Mouse (Mus musculus): ENCODE results near the gene Cnrip1.

- no peak for TF ChIP-seq CTCF (IDR thresholded peaks at IDR 0.05; ENCODE audit: control insufficient read depth, insufficient read depth, insufficient read length)
- no peak for TF ChIP-seq MAX (IDR thresholded peaks at IDR 0.05)
- no peak for TF ChIP-seq MYOG (IDR thresholded peaks at IDR 0.05; ENCODE audit: control insufficient read depth, extremely low read depth, insufficient read length)
- TF ChIP-seq USF1 (IDR thresholded peaks at IDR 0.05; ENCODE audit: low read depth): no peak
- TF ChIP-seq CEBPB (IDR thresholded peaks at IDR 0.05; ENCODE audit: low read depth): no peak
- TF ChIP-seq MYOD1 (IDR thresholded peaks at IDR 0.05; ENCODE audit: control insufficient read depth, insufficient read length, low read depth): no peak
- no peak for TF ChIP-seq FOSL1 (IDR thresholded peaks at IDR 0.05; ENCODE audit: insufficient read depth, low read length, poor library complexity, severe bottlenecking)
Observed at GRCm38 (mm10) chr11:17002739-17003373, 48.5 kb upstream of the Cnrip1 start.
